Mouse (Mus musculus) common myeloid progenitor, adult 5-6 weeks (primary cell): ENCODE measurements around the gene Stk24. TPM values are rescaled to one million over a fixed set of nuclear protein-coding genes. Genes with fewer than 3 reads are reported as not detected.

Experiments
- ATAC-seq: replicated peaks from 2 replicates; pipeline ENCODE4 v1.8.0; 2016; ENCODE audit warnings: low read depth, mild to moderate bottlenecking, moderate TSS enrichment, inconsistent platforms; ENCODE audit not compliant: poor library complexity, severe bottlenecking
- total RNA-seq: library from RNA; stranded (forward); fragments of 200-1000, 187-1606 nt; gene quantifications from 2 replicates; pipeline ENCODE4 v1.2.3, GENCODE M21; 2017

Gene Stk24
- total RNA-seq, 1 experiment from 2014 or later, result 100 TPM

DNA sequence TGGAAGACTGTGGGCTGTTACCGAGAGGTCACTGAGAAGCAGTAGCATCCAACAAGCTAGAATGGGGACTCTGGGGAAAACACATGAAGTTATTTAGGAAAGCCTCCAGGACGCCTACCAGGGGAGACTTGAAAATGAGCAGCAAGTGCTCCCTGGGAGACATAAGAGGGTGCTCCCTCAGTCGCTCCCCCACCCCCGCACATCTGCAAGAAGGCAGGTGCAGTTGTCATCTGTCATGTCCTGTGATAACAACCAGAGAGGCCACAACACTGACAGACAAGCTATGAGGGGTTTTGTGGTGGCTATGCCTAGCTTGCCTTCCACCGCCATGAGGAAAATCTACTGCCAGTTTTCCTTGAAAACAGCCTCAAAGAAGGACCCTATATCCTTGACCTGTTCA lies 57.7 kb downstream of the Stk24 start:
- no peak for ATAC-seq

DNA sequence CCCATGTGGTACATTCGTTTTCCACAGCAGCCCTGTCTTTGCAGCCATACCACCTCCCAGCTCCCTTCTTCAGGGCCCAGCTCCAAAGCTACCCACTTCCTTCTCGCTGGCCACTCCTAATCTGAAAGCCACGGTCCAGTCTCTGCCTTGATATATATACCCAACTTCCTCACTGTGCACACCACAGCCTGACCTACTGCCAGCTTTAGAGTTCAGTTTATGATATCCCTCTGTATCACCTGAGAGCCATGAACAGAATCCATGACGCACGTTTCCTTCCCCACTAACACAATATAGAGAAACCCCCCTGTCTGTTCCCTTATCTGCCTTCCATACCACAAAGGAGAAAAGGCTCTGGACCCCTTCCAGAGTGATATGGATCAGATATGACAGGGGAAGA lies 61.4 kb downstream of the Stk24 start:
- peak; percentile 92 for ATAC-seq

GRCm38 (mm10) chr14:121317312-121317671 lies 62.5 kb downstream of the Stk24 start:
- ATAC-seq, result no peak

- ATAC-seq, result no peak
Measured at GRCm38 (mm10) chr14:121316631-121317311, 63.0 kb downstream of the Stk24 start.

DNA sequence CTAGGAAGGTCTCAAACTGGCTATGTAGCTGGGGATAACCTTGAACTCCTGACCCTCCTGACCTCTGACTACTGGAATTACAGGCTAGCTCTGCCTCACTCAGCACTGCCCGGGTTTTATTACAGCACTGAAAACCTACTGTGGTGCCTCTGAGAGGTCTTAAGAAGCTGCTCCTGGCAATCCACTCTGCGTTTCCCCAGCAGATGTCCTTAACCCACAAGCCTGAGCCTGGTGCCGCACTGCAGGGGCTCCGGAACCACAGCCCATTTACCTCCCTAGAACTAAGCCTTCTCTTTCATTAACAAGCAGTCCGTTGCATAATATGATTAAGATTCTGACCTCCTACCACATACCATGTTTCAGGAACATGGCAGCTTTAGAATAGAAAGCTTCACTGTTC lies 63.7 kb downstream of the Stk24 start:
- ATAC-seq, result no peak

DNA sequence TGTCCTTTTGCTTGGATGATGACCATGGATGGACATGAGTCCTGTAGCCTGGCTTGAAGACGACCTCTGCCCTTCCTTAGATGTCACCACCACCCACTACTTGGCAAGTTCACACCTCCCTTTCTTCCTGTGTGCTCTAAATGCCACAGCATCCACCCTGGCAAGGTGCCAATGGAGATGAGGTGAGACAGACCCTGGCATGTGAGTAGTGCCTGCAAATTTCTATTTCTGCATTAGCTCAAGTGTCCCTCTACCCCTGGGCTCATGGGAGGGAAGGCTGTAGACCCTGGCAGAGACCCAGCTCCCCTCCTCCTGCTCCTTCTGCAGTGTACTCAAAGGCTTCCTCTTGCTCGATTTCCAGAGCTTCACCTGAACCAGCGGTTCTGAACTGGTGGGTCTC lies 64.9 kb downstream of the Stk24 start:
- no peak for ATAC-seq

GRCm38 (mm10) chr14:121313283-121313682 lies 66.5 kb downstream of the Stk24 start:
- no peak for ATAC-seq

DNA sequence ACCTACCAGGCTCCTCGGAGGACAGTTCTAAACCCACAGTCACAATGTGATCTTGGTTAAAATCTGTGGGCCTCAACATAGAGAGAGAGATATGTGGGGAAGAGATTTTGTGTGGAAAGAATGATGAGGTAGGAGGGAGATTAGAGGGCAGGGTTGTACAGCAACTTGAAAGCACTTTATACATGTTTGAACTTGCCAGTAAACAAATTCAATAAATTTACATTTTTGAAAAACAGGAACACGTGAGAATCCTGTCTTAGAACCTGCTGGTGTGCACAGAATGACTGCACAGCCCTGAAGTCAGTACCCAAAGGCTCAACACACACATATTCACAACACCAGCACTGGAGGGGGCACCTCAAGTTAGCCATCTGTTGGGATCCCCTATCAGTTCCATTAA lies 68.7 kb downstream of the Stk24 start:
- ATAC-seq, result no peak

GRCm38 (mm10) chr14:121310325-121311080 lies 69.3 kb downstream of the Stk24 start:
- ATAC-seq, result peak; percentile 42

DNA sequence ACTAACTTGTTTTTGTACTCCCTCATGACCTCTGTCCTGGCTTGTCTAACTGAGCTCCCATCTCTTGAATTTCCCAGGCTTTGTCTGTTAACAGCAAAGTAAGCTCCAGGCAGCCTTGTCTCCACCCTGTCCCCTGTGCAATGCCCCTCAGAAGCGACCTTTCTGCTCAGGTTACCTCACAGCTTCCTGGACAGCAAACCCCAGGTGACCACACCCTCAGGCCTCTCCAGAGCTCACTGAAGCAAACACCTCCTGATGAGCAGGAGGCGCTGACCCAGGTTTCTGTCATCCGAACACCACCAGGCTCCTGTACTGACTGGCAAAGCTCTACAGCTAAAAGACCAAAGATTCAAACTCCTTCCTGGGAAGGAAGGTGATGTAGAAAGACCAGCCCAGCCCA lies 69.9 kb downstream of the Stk24 start:
- no peak for ATAC-seq

GRCm38 (mm10) chr14:121305316-121306064 lies 74.3 kb downstream of the Stk24 start:
- ATAC-seq, result no peak

- no peak for ATAC-seq
Measured at GRCm38 (mm10) chr14:121304523-121304922, 75.3 kb downstream of the Stk24 start.

- ATAC-seq, result no peak
Measured at GRCm38 (mm10) chr14:121299093-121299492, 80.7 kb downstream of the Stk24 start.

- no peak for ATAC-seq
Measured at GRCm38 (mm10) chr14:121298537-121298936, 81.3 kb downstream of the Stk24 start.

DNA sequence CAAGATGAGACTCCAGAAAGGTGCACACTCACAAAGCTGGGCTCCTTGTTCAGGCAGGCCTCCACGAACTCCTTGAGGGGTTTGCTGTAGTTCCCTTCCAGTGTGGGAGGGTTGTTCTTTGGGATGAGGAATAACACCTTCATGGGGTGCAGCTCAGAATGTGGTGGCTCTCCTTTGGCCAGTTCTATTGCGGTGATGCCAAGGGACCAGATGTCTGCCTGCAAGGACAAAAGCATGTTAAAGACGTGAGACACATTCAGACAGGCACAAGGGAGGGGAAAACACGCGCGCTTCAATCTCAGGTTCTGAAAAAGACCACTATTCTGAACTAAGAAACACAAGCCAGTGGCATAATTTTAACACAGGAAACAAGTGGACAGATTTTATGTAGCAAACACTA lies 82.7 kb downstream of the Stk24 start:
- no peak for ATAC-seq

- ATAC-seq, result no peak
Measured at GRCm38 (mm10) chr14:121294484-121294883, 85.3 kb downstream of the Stk24 start.

DNA sequence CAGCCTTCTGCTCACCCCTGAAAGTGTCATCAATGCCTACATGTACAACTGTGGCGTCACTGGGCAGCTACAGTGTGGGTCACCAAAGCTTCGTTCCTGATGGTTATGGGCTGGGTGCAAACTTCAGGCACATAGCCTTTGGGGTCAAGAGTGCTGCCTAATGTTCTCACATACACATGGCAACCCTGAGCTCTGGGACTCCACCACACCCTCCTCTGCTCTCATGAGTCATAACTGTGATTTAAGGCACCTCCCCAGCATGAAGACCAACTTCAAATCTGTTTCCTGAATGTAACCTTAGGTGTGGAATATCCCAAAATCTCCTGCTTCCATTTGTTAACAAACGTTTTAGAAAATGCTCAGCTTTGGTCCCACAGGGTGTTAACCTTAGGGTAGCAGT lies 87.4 kb downstream of the Stk24 start:
- ATAC-seq, result no peak

DNA sequence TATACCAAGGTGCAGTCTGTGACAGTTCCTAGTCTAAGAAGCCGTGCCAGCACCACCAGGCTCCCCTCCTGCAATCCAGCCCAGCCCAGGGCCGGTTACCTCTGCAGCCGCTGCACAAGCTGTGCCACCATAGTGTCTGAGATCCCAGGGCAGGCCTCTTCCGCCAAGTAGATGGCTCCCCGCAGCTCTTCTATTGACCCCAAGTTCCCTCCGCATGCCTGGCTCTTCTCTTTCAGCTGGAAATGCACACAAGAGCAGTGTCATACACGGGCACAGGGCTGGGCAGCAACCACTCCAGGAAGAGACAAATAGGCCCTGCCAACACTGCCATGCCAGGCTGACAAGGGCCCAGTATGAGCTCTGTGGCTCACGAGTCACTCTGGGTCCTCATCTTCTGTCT lies 87.9 kb downstream of the Stk24 start:
- ATAC-seq, result no peak

DNA sequence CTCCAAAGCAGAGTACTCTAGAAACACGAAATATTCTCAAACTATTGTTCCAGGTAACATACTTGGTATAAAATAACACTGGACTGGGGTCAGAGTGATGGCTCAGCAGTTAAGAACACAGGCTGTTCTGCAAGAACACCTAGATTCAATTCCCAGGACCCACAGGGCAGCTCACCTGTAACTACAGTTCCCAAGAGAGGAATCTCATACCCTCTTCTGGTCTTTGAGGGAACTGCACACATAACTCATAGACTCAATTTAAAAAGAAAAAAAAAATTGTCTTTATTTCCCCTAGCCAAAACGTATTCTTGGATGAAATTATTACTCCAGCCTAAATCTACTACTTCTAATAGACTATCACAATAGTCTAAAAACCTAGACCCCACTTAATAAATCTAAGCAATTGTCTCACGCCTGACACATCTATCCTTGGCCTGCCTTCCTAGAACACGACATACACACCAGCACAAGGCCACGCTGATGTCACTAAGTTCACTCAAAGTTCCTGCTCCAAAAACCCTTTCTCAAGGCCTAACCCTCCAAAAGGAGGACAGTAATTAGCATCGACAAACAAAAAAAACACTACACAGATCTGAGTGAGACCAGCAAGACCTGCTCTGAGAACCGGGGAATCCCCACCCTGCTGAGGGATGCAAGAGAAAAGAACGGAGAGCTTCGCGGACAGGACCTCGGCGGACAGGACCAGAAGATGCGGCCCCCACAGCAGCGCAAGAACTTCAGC lies 94.3 kb downstream of the Stk24 start:
- ATAC-seq, result no peak; the same call in 1 of the 2 replicates

- no peak for ATAC-seq
Measured at GRCm38 (mm10) chr14:121281336-121281710, 98.5 kb downstream of the Stk24 start.
